Mouse (Mus musculus) testis, adult 2 months (tissue): ENCODE results near the gene Hps4. TPM values are rescaled to one million over a fixed set of nuclear protein-coding genes. Genes with fewer than 3 reads are reported as not detected.

Source experiments
- H3K27ac ChIP-seq: fragments of 200-500 bp; 2 replicates; pipeline ENCODE4 v1.5.1; 2012; ENCODE audit warnings: low read depth, low read length; ENCODE audit not compliant: control insufficient read depth, insufficient read depth
- H3K27me3 ChIP-seq: fragments of 200-500 bp; 2 replicates; pipeline ENCODE4 v1.6.1; 2012; ENCODE audit warnings: mild to moderate bottlenecking, low read length, moderate library complexity; ENCODE audit not compliant: control insufficient read depth, insufficient read depth
- H3K36me3 ChIP-seq: fragments of 200-500 bp; 2 replicates; pipeline ENCODE4 v1.6.1; 2012; ENCODE audit warnings: mild to moderate bottlenecking, low read length; ENCODE audit not compliant: control insufficient read depth, insufficient read depth
- H3K4me1 ChIP-seq: fragments of 200-500 bp; 2 replicates; pipeline ENCODE4 v1.6.1; 2012; ENCODE audit warnings: low read length; ENCODE audit not compliant: control insufficient read depth, insufficient read depth
- H3K4me3 ChIP-seq: fragments of 200-500 bp; 2 replicates; pipeline ENCODE4 v1.5.1; 2012; ENCODE audit warnings: low read depth, mild to moderate bottlenecking, low read length, moderate library complexity, mixed read lengths; ENCODE audit not compliant: control insufficient read depth
- CTCF ChIP-seq: fragments of 200-500 bp; IDR thresholded peaks from 2 replicates; pipeline ENCODE4 v1.5.1; 2012; ENCODE audit warnings: low read depth, mild to moderate bottlenecking, inconsistent platforms, low read length, moderate library complexity; ENCODE audit not compliant: control insufficient read depth, insufficient read depth, insufficient replicate concordance
- POLR2A ChIP-seq: fragments of 200-500 bp; IDR thresholded peaks from 2 replicates; pipeline ENCODE4 v1.6.1; 2012; ENCODE audit warnings: low read depth, mild to moderate bottlenecking, inconsistent platforms, low read length, moderate library complexity; ENCODE audit not compliant: control insufficient read depth
- polyA plus RNA-seq: library from polyadenylated mRNA; depleted of rRNA; stranded (reverse); fragments of >200 nt; gene quantifications from 2 replicates; pipeline ENCODE4 v1.2.3, GENCODE M21; 2012

Hps4 gene
- polyA plus RNA-seq, 1 experiment: 64.6 TPM

DNA sequence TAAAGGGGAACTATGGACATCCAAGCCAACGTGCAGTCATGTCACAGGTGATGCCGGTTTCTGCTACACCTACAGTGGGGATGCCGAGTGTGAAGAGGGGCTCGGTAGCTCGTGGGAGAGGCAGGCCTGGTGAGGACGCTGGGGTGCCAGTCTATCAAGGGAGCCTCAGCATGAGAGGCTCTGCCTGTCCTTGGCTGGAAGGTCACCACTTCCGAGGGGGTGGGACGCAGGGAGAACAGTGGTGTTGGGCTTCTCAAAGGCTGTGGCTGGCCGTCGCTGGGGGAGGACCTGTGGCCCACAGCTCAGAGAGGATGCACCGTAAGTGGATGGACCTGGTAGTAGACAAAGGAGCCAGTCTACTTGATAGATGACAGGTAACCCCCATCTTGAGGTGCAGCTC, 38.3 kb downstream of the Hps4 start:
- no peak for TF ChIP-seq CTCF
- no peak for TF ChIP-seq POLR2A
- Histone ChIP-seq H3K27me3 (no peaks in the 10 kb centered on the region), H3K4me3 (no peak overlapping the region), H3K27ac (no peak overlapping the region), H3K4me1 (peaks cover 10% of the 10 kb centered on the region), H3K36me3 (no peaks in the 10 kb centered on the region)

- no peaks in the 10 kb centered on the region for H3K36me3 ChIP-seq
Observed at GRCm38 (mm10) chr5:112382042-112382441, 39.2 kb downstream of the Hps4 start.

GRCm38 (mm10) chr5:112382641-112383330, 39.9 kb downstream of the Hps4 start:
- no peak overlapping the region for H3K27ac ChIP-seq
- H3K27me3 ChIP-seq: no peaks in the 10 kb centered on the region
- TF ChIP-seq POLR2A: no peak
- no peak for TF ChIP-seq CTCF
- peaks cover 10% of the 10 kb centered on the region for H3K4me1 ChIP-seq
- no peak overlapping the region for H3K4me3 ChIP-seq
- H3K36me3 ChIP-seq: no peaks in the 10 kb centered on the region

More at GRCm38 (mm10) chr5:112382042-112382441, 39.2 kb downstream of the Hps4 start:
- no peaks in the 10 kb centered on the region for H3K27me3 ChIP-seq
- H3K27ac ChIP-seq: no peak overlapping the region; the same call in 1 of the 2 replicates
- TF ChIP-seq CTCF (0 out of 2 replicates have a peak, but pooled peaks have one; percentile 0), POLR2A (no peak)
- H3K4me1 ChIP-seq: peaks cover 10% of the 10 kb centered on the region
- H3K4me3 ChIP-seq: no peak overlapping the region

GRCm38 (mm10) chr5:112384805-112385472, 42.1 kb downstream of the Hps4 start:
- Histone ChIP-seq H3K27ac (no peak overlapping the region), H3K4me3 (no peak overlapping the region), H3K27me3 (no peaks in the 10 kb centered on the region), H3K36me3 (no peaks in the 10 kb centered on the region), H3K4me1 (peaks cover 10% of the 10 kb centered on the region)
- TF ChIP-seq POLR2A (no peak), CTCF (no peak)

GRCm38 (mm10) chr5:112385973-112386372, 43.1 kb downstream of the Hps4 start:
- TF ChIP-seq CTCF (no peak), POLR2A (no peak)
- Histone ChIP-seq H3K36me3 (no peaks in the 10 kb centered on the region), H3K4me3 (no peak overlapping the region), H3K27me3 (no peaks in the 10 kb centered on the region), H3K27ac (no peak overlapping the region), H3K4me1 (peaks cover 10% of the 10 kb centered on the region)

- Histone ChIP-seq H3K4me1 (peaks cover 3% of the 10 kb centered on the region), H3K4me3 (no peak overlapping the region), H3K27me3 (no peaks in the 10 kb centered on the region), H3K27ac (no peak overlapping the region), H3K36me3 (no peaks in the 10 kb centered on the region)
- TF ChIP-seq POLR2A (no peak), CTCF (no peak)
Observed at GRCm38 (mm10) chr5:112389352-112389751, 46.5 kb downstream of the Hps4 start.

DNA sequence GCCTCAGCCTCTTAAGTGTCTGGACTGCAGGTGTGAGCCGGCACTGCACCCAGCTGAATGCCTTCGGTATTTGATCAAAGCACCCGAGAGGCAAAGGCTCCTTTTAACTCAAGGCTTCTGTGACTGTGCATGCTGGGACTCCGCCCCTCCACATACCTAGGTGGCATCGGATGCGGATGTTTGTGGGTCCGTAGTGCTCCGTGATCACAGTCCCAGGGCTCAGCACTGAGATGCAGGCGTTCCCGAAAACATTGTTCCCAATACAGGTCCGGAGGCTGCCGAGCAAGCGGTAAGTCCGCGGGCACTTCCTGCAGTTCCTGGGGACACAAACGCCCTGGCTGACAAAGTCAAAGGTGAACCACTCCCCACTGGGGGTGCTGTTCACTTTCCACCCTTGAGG, 48.1 kb downstream of the Hps4 start:
- H3K4me1 ChIP-seq: peaks cover 12% of the 10 kb centered on the region
- no peaks in the 10 kb centered on the region for H3K36me3 ChIP-seq
- TF ChIP-seq CTCF (no peak), POLR2A (no peak)
- H3K4me3 ChIP-seq: no peak overlapping the region
- H3K27me3 ChIP-seq: no peaks in the 10 kb centered on the region
- no peak overlapping the region for H3K27ac ChIP-seq
